Mouse (Mus musculus) limb, embryonic 11.5 days (tissue): Measurements from ENCODE around the gene Il11ra1. TPM values are rescaled to one million over a fixed set of nuclear protein-coding genes. Genes with fewer than 3 reads are reported as not detected.

Source experiments
- ATAC-seq: fragments of 200-750 bp; cut with Nextera tagmentation; 2 replicates; pipeline ENCODE4 v1.8.0; 2017; ENCODE audit warnings: low read depth; ENCODE audit not compliant: insufficient number of reproducible peaks, low FRiP score, low TSS enrichment
- DNase-seq: peaks from one replicate; pipeline ENCODE4 v3.0.0-alpha.2; 2015; ENCODE audit warnings: low spot score
- H3K27ac ChIP-seq: fragments of 300-500 bp; sonication (generic); replicated peaks from 2 replicates; pipeline ENCODE4 v1.5.1; 2014; ENCODE audit warnings: low read depth, mild to moderate bottlenecking, low read length
- H3K27me3 ChIP-seq: fragments of 300-500 bp; sonication (generic); 2 replicates; pipeline ENCODE4 v1.6.1; 2014; ENCODE audit warnings: mild to moderate bottlenecking, low read length, mixed read lengths; ENCODE audit not compliant: control insufficient read depth, insufficient read depth
- H3K36me3 ChIP-seq: fragments of 300-500 bp; sonication (generic); 2 replicates; pipeline ENCODE4 v1.6.1; 2014; ENCODE audit warnings: mild to moderate bottlenecking, low read length, moderate library complexity, mixed read lengths; ENCODE audit not compliant: control insufficient read depth, insufficient read depth
- H3K4me1 ChIP-seq: fragments of 300-500 bp; sonication (generic); 2 replicates; pipeline ENCODE4 v1.6.1; 2014; ENCODE audit warnings: low read length, mixed read lengths; ENCODE audit not compliant: control insufficient read depth, insufficient read depth
- H3K4me2 ChIP-seq: fragments of 300-500 bp; sonication (generic); 2 replicates; pipeline ENCODE4 v1.6.1; 2014; ENCODE audit warnings: low read depth, mild to moderate bottlenecking, moderate library complexity; ENCODE audit not compliant: severe bottlenecking
- H3K4me3 ChIP-seq: fragments of 300-500 bp; sonication (generic); 2 replicates; pipeline ENCODE4 v1.5.1; 2014; ENCODE audit warnings: low read depth, low read length
- H3K9ac ChIP-seq: fragments of 300-500 bp; sonication (generic); 2 replicates; pipeline ENCODE4 v1.6.1; 2014; ENCODE audit warnings: mild to moderate bottlenecking, low read length
- H3K9me3 ChIP-seq: fragments of 300-500 bp; sonication (generic); 2 replicates; pipeline ENCODE4 v1.6.1; 2016; ENCODE audit warnings: low read length; ENCODE audit not compliant: control insufficient read depth
- WGBS: fragments of 180-500 bp; shearing (Covaris S2); extraction: QIAGEN DNeasy Blood & Tissue Kit; methylation state at CpG from one replicate; pipeline ENCODE4 v1.1.7; 2014; 5-methylcytosine and 5-hydroxymethylcytosine counted together
- polyA plus RNA-seq: library from polyadenylated mRNA; unstranded; fragments of >200 nt; fragmentation: Nextera tagmentation; extraction: Ambion mirVana; gene quantifications from 2 replicates; pipeline ENCODE4 v1.2.1, GENCODE M21; 2014

Il11ra1 gene
- polyA plus RNA-seq, 1 experiment from 2014 or later = 214 TPM

DNA sequence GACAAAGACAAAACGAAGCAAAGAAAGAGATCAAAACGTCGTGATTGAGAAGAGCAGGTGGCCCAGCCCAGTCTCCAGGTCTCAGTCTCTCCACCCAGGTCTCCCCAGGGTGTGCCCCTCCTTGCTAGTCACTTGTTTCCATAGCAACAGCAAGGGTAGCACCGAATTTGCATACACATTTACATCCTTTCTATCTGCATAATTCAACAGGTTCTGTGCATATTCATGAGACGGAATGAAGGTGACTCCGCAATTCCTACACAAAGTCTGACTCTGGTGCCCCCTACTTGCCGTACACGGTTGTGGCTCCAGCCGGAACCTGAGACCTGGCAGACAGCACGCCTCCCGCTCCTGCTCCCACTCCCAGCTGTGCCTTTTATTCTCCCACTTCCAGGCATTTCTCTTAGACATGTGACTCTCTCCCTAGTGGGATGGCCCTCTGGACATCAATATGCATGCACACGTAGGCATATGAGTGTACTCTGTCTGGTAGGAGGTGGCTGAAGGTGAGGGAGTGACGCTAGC is 7.3 kb downstream of the Il11ra1 start:
- 0 out of 2 replicates have a peak, but pooled peaks cover under 1% of the 10 kb centered on the region for H3K36me3 ChIP-seq
- H3K27me3 ChIP-seq = peaks cover 11% of the 10 kb centered on the region
- H3K4me1 ChIP-seq = peaks cover 9% of the 10 kb centered on the region
- H3K9me3 ChIP-seq = no peaks in the 10 kb centered on the region
- peak; percentile 84 for DNase-seq
- peak overlapping the region; percentile 13; the same call in 1 of the 2 replicates for H3K4me2 ChIP-seq
- ATAC-seq = peak; percentile 56; the same call in 1 of the 2 replicates
- no peak overlapping the region for H3K27ac ChIP-seq
- no peak overlapping the region for H3K4me3 ChIP-seq
- H3K9ac ChIP-seq = no peak overlapping the region
- 3% methylated on average over 13 of the region's 13 CpGs for WGBS

DNA sequence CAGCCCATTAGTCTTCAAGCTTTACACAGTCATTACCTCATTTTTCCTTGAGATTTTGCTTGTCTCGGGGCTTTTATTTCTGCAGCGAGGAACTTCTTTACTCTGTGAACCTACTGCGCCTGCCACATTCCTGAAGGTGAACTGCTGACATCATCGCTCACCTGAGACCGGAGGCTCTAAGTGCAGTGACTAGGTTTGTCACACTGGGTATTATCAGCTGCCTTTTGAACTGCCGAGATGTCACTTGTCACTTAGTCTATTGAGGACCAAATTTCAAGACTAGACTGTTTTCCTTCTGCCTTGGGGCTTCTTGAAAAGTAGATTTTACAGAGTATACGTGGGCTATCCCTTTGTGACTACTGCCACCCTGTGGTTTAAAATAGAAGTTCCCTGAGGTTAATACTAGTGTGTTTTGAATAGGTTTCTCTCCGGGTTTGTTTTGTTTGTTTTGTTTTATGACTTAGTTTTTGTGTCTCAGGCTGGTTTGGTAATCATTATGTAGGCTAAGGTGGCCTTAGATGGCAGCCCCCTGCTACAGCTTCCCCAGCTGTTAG is 8.5 kb downstream of the Il11ra1 start:
- ATAC-seq (no peak), DNase-seq (no peak)

DNA sequence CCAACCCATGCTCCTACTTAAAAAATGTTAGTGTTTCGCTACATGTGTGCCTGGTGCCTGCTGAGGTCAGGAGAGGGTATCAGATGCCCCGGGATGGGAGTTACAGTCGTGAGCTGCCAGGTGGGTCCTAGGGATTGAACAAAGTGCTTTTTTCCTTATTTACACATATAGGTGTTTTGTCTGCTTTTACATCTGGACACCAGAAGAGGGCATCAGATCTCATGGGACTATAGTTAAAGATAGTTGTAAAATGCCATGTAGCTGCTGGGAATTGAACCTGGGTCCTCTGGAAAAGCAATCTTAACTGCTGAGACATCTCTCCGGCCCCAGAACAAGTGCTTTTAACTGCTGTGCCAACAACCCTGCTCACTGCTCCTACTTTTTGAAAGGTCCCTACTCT is 10.4 kb downstream of the Il11ra1 start:
- Histone ChIP-seq H3K36me3 (0 out of 2 replicates have a peak, but pooled peaks cover 3% of the 10 kb centered on the region), H3K9me3 (no peaks in the 10 kb centered on the region), H3K4me1 (peaks cover 13% of the 10 kb centered on the region), H3K4me3 (no peak overlapping the region), H3K27me3 (peaks cover 7% of the 10 kb centered on the region), H3K27ac (no peak overlapping the region), H3K9ac (no peak overlapping the region), H3K4me2 (no peak overlapping the region)
- WGBS = 72% methylated on average over 4 of the region's 4 CpGs
- no peak for ATAC-seq
- DNase-seq = no peak

More for the DNA sequence above, 8.5 kb downstream of the Il11ra1 start:
- 0 out of 2 replicates have a peak, but pooled peaks cover 3% of the 10 kb centered on the region for H3K36me3 ChIP-seq
- H3K4me2 ChIP-seq = no peak overlapping the region
- no peaks in the 10 kb centered on the region for H3K9me3 ChIP-seq
- WGBS = 41% methylated on average over 8 of the region's 8 CpGs
- H3K27me3 ChIP-seq = peaks cover 11% of the 10 kb centered on the region
- H3K4me3 ChIP-seq = no peak overlapping the region
- peaks cover 15% of the 10 kb centered on the region for H3K4me1 ChIP-seq
- no peak overlapping the region for H3K27ac ChIP-seq
- H3K9ac ChIP-seq = no peak overlapping the region

DNA sequence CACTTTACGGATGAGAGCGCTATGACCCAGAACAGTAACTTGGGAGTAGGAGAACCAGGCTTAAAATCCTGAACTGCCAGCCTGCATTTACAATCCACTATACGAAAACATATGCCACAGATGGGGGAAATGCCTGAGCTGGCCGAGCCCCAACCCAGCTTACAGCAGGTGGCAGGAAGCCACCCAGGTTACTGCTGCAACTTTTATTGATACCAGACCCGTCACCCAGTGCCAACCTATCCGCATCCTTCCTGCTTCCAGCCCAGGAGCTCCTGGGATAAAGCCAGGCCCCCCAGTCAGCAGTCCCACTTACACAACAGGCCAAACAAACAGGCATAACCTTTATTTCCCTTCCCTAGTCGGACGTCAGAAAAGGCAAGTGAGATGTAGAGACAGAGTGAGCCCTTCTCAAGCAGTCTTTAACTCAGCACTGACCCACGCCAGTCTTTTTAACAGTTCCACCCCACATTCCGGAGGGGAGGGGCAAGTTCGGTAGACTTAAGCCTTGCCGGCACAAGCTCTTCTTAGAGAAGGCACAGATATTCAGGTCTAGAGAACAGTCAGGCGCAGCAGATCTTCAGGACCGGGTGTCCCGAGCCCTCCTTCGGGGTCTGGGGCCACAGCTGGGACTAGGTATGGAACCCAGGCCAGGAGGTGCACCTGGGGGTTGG is 12.1 kb downstream of the Il11ra1 start:
- Histone ChIP-seq H3K4me3 (peak overlapping the region; percentile 80), H3K4me2 (peak overlapping the region; percentile 93), H3K9me3 (no peaks in the 10 kb centered on the region), H3K4me1 (peaks cover 21% of the 10 kb centered on the region), H3K9ac (no peak overlapping the region; the same call in 1 of the 2 replicates), H3K27ac (no peak overlapping the region), H3K36me3 (0 out of 2 replicates have a peak, but pooled peaks cover 3% of the 10 kb centered on the region), H3K27me3 (no peaks in the 10 kb centered on the region)
- DNase-seq = no peak
- WGBS = 76% methylated on average over 16 of the region's 16 CpGs
- no peak for ATAC-seq

DNA sequence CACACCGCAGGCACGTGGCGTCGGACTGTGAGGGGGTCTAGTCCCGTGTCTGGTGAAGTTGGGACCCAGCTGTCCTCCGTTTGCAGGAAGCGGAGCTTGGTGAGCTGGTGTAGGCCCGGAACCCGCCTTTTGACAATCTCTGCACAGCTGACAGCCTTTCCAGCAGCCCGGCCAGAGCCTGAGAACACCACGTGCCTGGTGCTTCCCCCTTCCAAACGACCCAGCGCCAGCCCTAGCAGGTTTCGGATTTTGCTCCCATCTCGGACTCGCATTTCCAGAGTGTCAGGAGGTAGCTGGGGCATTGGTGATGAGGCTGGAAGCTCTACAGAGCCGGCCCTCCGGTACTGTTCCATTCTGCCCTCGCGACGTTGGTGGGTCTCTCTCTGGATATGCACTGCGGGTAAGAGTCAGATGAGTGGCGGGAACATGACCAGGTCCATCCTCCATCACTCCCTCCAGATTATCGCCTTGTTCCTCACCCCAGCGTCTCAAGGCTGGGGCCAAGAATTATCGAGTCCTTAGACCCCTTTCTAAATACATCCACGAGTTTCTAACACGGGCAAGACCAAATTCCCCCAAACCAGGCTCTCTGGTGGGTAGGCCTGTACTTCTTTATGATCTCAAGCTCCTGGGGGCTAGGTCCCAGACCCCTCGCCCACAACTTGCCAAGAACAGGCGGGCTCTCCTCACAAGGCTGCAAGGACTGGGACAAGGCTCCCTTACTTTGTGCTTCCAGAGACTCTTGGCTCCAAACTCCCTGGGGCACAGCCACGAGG is 12.8 kb downstream of the Il11ra1 start:
- 47% methylated on average over 31 of the region's 31 CpGs for WGBS
- Histone ChIP-seq H3K36me3 (0 out of 2 replicates have a peak, but pooled peaks cover 3% of the 10 kb centered on the region), H3K4me1 (peaks cover 23% of the 10 kb centered on the region), H3K4me2 (peak overlapping the region; percentile 93), H3K9ac (peak overlapping the region; percentile 93), H3K27ac (no peak overlapping the region; the same call in 1 of the 2 replicates), H3K4me3 (peak overlapping the region; percentile 80), H3K27me3 (no peaks in the 10 kb centered on the region), H3K9me3 (no peaks in the 10 kb centered on the region)
- ATAC-seq (peak; percentile 18; the same call in 1 of the 2 replicates), DNase-seq (no peak)

DNA sequence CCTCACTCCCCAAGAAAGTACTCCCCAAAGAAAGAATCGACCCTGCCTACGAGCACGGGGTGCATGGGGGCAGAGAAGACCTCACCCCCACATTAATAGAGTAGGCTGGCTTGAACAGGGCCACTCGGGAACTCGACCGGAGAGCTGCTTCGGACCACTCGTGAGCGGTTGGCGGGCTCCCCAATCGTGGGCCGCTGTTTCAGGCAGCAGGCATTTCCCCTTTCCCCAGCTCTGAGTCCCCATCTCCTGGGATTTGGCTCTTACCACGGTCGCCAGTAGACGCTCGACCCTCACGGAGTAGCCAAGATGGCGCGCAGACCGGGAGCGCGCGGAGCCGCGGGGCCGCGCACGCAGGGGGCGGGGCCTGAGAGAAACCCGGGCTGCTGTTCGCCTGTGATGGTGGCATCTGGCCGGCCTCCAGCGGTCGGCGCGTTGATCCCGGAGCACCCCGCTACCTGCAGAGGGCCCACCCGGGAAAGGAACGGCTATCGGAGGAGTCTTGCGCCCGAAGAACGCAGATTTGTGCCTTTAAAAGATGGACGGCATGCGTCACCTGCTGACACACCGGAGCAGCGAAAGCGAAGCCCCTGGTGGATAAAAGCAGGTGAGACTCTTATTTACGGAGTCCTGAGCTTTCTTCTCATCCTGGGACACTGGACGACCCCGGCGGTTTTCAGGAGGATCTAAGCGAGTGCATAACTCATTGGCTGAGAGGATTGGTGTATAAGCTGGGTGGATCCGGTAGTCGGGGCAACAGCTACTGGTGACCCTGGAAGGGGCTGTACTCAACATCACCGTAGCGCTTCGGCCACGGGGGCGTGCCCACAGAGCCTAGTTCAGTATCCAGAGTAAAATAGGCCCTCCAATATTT is 13.6 kb downstream of the Il11ra1 start, which contains the start of gene Rpp25l:
Gene Rpp25l, minus strand, starts transcription at position 338 of the 871 bp plus-strand sequence.
- WGBS = under 1% methylated on average over 61 of the region's 61 CpGs
- Histone ChIP-seq H3K9me3 (no peaks in the 10 kb centered on the region), H3K4me3 (peak within 1 kb of the TSS; percentile 80), H3K36me3 (0 out of 2 replicates have a peak, but pooled peaks cover 3% of the 10 kb centered on the region), H3K4me2 (peak within 1 kb of the TSS; percentile 93), H3K9ac (peak within 1 kb of the TSS; percentile 93), H3K27me3 (no peaks in the 10 kb centered on the region), H3K27ac (no peak within 1 kb of the TSS; the same call in 1 of the 2 replicates), H3K4me1 (peaks cover 23% of the 10 kb centered on the region)
- ATAC-seq = peak; percentile 69
- peak; percentile 95 for DNase-seq

DNA sequence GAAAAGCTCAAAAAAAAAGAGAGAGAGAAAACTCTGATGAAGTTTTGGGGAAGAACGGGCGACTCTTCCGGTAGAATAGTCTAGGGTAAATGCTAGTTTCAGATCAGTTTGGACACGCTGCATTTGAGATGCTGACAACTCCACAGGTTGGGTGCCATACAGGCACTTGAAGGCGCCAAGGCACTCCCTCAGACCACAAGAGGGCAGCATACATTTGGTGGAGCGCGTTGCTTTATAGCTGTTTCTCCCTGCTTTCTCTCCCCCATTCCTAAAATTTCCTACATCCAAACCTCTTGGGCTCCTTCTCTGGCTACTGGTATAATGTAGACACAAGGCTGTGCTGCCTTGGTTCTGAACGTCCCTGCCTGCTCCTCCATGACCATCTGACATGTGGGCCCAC is 14.5 kb downstream of the Il11ra1 start:
- peak; percentile 71 for DNase-seq
- no peaks in the 10 kb centered on the region for H3K9me3 ChIP-seq
- 0 out of 2 replicates have a peak, but pooled peaks cover 5% of the 10 kb centered on the region for H3K36me3 ChIP-seq
- peaks cover 23% of the 10 kb centered on the region for H3K4me1 ChIP-seq
- WGBS = 17% methylated on average over 8 of the region's 8 CpGs
- H3K4me2 ChIP-seq = peak overlapping the region; percentile 93; the same call in 1 of the 2 replicates
- no peaks in the 10 kb centered on the region for H3K27me3 ChIP-seq
- ATAC-seq = no peak
- no peak overlapping the region for H3K9ac ChIP-seq
- no peak overlapping the region for H3K27ac ChIP-seq
- H3K4me3 ChIP-seq = no peak overlapping the region
